Mouse (Mus musculus) T-helper 17 cell (primary cell): ENCODE results near the gene Phf1.

ENCODE experiments used
- in situ Hi-C, 2 experiments: fragments of 300-600 bp; cut with MboI, MseI; formaldehyde crosslinking; loops; 1 replicate in 1 of 2; 2 replicates in 1 of 2; pipeline ENCODE4 v1.15.1; 2025; ENCODE audit warnings: high pct_unique_total_duplicates in 2 of 2

Phf1 gene

GRCm38 (mm10) chr17:26975415-26975814 lies 42.6 kb downstream of the Phf1 start:
- in situ Hi-C loops: loop anchor here in 1 of 2 experiments (10.0 kb wide), 1 partner anchor 51 kb away; no protein-coding TSS in a partner anchor

GRCm38 (mm10) chr17:26977354-26977753 lies 44.5 kb downstream of the Phf1 start:
- in situ Hi-C loops: loop anchor here in 1 of 2 experiments (10.0 kb wide), 1 partner anchor 53 kb away; no protein-coding TSS in a partner anchor

GRCm38 (mm10) chr17:26979426-26979825 lies 46.6 kb downstream of the Phf1 start:
- in situ Hi-C loops: loop anchor here in 1 of 2 experiments (10.0 kb wide), 1 partner anchor 55 kb away; no protein-coding TSS in a partner anchor

- in situ Hi-C loops: no loop called here
Measured at GRCm38 (mm10) chr17:26981050-26981449, 48.2 kb downstream of the Phf1 start.

DNA sequence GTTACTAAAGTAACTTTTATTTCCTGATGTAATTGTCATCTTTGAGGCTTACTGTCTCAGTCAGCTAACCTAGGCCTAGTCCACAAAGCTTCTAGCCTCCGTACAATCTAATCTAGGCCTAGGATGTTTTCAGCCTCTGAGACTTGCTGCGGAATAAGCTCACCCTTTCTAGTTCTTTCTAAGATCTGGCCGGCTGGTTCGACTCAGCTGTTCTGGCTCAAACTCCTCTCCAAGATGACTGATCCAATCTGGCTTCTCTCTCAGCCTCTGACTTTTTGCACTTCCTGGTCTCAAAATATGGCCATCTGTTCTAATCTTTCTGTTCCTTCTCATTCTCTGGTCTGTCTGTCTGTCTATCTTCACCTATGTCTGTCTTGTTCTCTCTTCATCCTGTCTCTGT lies 50.5 kb downstream of the Phf1 start:
- in situ Hi-C loops: no loop called here

GRCm38 (mm10) chr17:26985503-26986179 lies 52.8 kb downstream of the Phf1 start:
- in situ Hi-C loops: no loop called here
